Mouse (Mus musculus): Measurements from ENCODE around the gene Cep112. TPM values are rescaled to one million over a fixed set of nuclear protein-coding genes. Genes with fewer than 3 reads are reported as not detected.

Gene Cep112
- polyA plus RNA-seq, 1 experiment: not detected

DNA sequence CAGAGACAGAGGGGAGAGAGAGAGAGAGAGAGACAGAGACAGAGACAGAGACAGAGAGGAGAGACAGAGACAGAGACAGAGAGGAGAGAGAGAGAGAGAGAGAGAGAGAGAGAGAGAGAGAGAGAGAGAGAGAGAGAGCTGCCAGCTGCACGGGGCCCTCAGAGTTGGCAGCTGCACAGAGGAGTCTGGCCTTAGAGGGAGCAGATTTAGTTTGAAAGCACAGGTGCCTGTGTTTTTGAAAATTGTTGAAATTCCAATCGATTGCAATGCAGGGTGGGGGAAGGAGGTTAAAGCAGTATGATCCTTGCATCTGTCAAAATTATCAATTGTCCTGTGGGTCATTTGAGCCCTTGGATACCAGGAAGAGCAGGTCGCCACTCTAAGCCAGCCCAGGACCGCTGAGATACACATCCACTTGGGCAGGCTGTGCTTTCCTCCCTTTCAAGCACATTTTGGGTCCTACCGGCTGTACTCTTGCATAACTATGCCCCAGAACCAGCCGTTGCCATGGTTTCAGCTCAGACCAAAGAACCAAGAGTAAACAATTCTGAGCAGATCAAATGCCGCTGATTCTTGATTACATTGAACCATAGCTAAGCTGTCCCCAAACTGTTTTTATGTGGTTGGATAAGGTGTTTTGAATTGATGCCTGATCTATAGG, 432.8 kb downstream of the Cep112 start:
- TF ChIP-seq GATA1 (IDR thresholded peaks at IDR 0.05; ENCODE audit: low read length): no peak

- no peak for TF ChIP-seq GATA1 (IDR thresholded peaks at IDR 0.05; ENCODE audit: low read length)
Measured at GRCm38 (mm10) chr11:108858339-108858804, 433.4 kb downstream of the Cep112 start.

DNA sequence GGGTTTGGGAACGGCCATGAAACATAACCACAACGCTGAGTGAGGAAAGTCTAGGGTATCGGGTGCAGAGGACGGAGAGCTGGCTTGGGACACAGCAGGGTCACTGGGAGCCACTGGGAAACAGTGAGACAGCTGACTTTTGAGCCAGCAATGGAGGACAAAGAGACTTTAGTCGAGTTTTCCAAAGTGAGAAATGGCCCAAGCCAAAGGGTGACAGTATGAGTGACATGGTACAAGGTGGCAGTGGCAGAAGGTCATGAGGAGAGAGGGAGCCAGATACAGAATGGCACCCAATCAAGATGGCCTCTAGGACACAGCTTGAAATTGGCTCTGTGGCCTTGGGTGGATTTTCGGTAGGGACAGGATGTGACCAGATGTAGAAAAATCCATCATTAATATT, 433.9 kb downstream of the Cep112 start:
- no peak for TF ChIP-seq GATA1 (IDR thresholded peaks at IDR 0.05; ENCODE audit: low read length)

- no peak for TF ChIP-seq GATA1 (IDR thresholded peaks at IDR 0.05; ENCODE audit: low read length)
Measured at GRCm38 (mm10) chr11:108862360-108862759, 437.4 kb downstream of the Cep112 start.

DNA sequence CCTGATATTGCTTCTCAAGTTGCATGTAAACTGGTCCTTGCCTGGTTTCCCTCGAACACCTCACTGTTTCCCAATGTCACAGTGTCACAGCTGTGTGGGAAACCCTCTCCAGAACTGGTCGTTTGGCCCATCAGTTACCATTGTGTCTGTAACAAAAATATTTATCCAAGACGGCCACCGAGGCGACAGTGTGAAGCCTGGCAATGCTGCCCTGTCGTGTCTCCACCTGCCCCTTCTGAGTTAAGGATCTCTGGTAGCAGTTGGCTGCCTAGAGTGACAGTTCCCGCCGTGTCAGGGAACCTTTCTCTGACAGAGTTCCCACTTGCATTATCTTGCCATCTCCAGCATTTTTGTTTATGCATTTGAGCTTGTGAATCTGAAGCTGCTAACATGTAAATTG, 440.8 kb downstream of the Cep112 start:
- no peak for TF ChIP-seq GATA1 (IDR thresholded peaks at IDR 0.05; ENCODE audit: low read length)

DNA sequence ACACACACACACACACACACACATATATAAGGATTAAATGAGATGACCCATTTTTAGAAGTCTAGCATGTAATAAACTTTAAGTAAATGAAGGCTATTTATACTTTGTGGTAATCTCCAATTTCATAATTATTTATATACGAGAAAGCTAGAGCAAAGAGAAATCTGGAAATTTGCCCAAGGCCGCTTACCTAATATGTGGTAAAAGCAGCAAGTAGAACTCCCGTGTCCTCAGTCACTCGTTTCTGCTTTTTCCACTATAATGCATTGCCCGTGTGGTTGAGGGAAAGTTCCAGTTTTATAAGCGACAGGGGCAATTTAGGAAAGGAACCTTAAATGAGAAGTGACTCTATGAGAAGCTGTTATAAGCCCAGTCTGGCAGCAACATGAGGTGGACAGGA, 442.5 kb downstream of the Cep112 start:
- no peak for TF ChIP-seq GATA1 (IDR thresholded peaks at IDR 0.05; ENCODE audit: low read length)

- TF ChIP-seq GATA1 (IDR thresholded peaks at IDR 0.05; ENCODE audit: low read length): no peak
Measured at GRCm38 (mm10) chr11:108871748-108872147, 446.8 kb downstream of the Cep112 start.

- no peak for TF ChIP-seq GATA1 (IDR thresholded peaks at IDR 0.05; ENCODE audit: low read length)
Measured at GRCm38 (mm10) chr11:108876633-108877205, 451.7 kb downstream of the Cep112 start.

DNA sequence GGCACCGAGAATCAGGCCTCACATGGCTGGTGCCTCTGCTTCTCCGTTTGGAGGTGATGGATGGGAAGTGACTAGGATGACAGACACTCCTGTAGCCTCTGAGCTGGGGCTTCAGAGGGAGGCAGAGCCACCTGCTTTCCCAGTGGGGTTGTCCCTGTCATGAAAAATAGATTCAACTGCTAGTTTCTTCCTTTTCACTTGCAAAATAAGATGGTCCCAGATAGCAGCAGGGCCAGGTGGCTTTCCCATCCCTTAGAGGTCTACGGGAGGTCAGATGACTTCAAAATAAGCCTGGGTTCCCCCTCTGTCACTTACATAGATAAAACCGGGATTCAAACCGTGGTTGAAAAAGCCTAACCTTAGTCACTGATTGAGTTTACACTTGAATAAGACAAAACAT, 452.5 kb downstream of the Cep112 start:
- TF ChIP-seq GATA1 (IDR thresholded peaks at IDR 0.05; ENCODE audit: low read length): no peak

DNA sequence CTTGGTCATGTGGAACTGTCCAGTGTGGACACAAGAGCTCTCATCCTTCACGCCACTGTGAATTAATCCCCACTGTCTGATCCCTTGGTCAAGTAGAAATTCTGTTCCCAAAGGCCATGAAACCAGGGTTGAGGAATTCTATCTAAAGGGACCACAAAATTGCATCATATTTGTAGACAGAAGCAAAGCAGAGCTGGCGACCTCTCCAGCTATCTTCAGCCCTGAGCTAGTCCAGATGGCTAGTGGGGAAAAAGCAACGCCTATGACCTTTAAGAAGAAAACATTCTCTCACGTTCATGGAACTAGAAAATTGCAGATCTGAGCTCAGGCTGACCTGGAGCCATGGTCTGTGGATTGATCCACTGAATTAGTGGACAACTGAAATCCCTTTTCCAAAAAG, 455.6 kb downstream of the Cep112 start:
- TF ChIP-seq GATA1 (IDR thresholded peaks at IDR 0.05; ENCODE audit: low read length): no peak

DNA sequence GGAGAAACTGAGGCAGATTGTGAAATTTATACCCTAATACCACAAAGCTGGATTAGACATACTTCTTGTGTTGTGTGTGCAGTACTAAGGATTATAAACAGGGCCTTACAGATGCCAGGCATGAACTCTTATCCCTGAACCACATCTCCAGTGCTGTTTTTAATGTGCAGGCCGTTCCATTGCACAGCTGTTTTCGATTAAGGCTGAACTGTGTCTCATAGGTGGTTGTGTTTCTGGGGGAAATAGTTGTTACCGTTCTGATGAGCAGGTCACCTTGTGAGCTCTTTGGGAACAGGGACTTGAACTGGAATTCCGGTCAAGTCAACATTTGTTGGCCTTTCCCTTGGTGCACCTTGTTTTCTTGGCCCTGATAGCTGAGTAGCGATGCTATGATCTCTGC, 456.7 kb downstream of the Cep112 start:
- no peak for TF ChIP-seq GATA1 (IDR thresholded peaks at IDR 0.05; ENCODE audit: low read length)

DNA sequence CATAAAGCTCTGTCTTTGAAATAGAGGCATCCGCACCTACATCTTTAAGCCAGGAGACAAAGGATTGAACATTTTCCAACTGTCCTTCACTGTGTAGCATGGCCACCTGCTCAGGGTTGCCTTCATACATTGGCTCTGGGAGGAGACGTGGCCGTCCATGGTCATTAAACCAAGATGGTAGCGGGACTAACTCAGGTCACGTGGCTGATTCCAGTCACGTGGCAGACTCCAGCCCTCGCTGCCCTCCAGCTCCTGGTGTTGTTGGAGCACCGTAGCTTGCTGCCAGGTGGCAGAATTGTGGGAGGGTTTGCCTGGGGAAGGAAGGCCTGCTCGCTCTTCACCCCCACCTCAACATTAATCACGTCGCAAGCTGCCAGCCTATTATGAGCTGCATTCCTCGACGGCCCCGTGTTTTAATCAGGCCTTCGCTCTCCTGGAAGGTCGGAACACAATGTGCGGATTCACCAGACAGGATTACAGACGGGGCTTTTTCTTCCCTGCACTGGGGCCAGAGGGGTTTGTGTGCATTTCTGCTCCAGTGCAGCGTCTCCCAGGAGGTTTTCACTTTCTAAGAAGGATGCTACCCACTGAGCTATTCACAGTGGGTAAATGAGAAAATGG, 460.4 kb downstream of the Cep112 start:
- TF ChIP-seq GATA1 (IDR thresholded peaks at IDR 0.05; ENCODE audit: low read length): no peak

- no peak for TF ChIP-seq GATA1 (IDR thresholded peaks at IDR 0.05; ENCODE audit: low read length)
Measured at GRCm38 (mm10) chr11:108886060-108886459, 461.1 kb downstream of the Cep112 start.

GRCm38 (mm10) chr11:108889121-108889520, 464.1 kb downstream of the Cep112 start:
- no peak for TF ChIP-seq GATA1 (IDR thresholded peaks at IDR 0.05; ENCODE audit: low read length)

- no peak for TF ChIP-seq GATA1 (IDR thresholded peaks at IDR 0.05; ENCODE audit: low read length)
Measured at GRCm38 (mm10) chr11:108890544-108890943, 465.6 kb downstream of the Cep112 start.

- TF ChIP-seq GATA1 (IDR thresholded peaks at IDR 0.05; ENCODE audit: low read length): no peak
Measured at GRCm38 (mm10) chr11:108891111-108891870, 466.3 kb downstream of the Cep112 start.

All from G1E-ER4 (cell line).